Mouse (Mus musculus): ENCODE data around the gene Anxa6.
A peak's percentile ranks its signal among the peaks of the same experiment; 100 is the strongest.

Gene Anxa6

GRCm38 (mm10) chr11:55031211-55031990 lies 1.8 kb downstream of the Anxa6 start:
- peak; percentile 69 for DNase-seq (ENCODE audit: low read depth, low spot score)

- no peak for DNase-seq (ENCODE audit: low read depth, low spot score)
Observed at GRCm38 (mm10) chr11:55028509-55028908, 4.7 kb downstream of the Anxa6 start.

GRCm38 (mm10) chr11:55027204-55027855 lies 5.9 kb downstream of the Anxa6 start:
- no peak for DNase-seq (ENCODE audit: low read depth, low spot score)

GRCm38 (mm10) chr11:55025896-55026295 lies 7.3 kb downstream of the Anxa6 start:
- peak; percentile 31 for DNase-seq (ENCODE audit: low read depth, low spot score)

GRCm38 (mm10) chr11:55023583-55023982 lies 9.7 kb downstream of the Anxa6 start:
- no peak for DNase-seq (ENCODE audit: low read depth, low spot score)

GRCm38 (mm10) chr11:55023049-55023564 lies 10.1 kb downstream of the Anxa6 start:
- peak; percentile 97 for DNase-seq (ENCODE audit: low read depth, low spot score)

- no peak for DNase-seq (ENCODE audit: low read depth, low spot score)
Observed at GRCm38 (mm10) chr11:55022508-55022907, 10.7 kb downstream of the Anxa6 start.

GRCm38 (mm10) chr11:55021859-55022258 lies 11.4 kb downstream of the Anxa6 start:
- no peak for DNase-seq (ENCODE audit: low read depth, low spot score)

- DNase-seq (ENCODE audit: low read depth, low spot score) = no peak
Observed at GRCm38 (mm10) chr11:55021458-55021857, 11.8 kb downstream of the Anxa6 start.

GRCm38 (mm10) chr11:55019711-55020110 lies 13.5 kb downstream of the Anxa6 start:
- DNase-seq (ENCODE audit: low read depth, low spot score) = no peak

- DNase-seq (ENCODE audit: low read depth, low spot score) = no peak
Observed at GRCm38 (mm10) chr11:55018034-55018433, 15.2 kb downstream of the Anxa6 start.

- no peak for DNase-seq (ENCODE audit: low read depth, low spot score)
Observed at GRCm38 (mm10) chr11:55017201-55017600, 16.0 kb downstream of the Anxa6 start.

GRCm38 (mm10) chr11:55016758-55017157 lies 16.5 kb downstream of the Anxa6 start:
- DNase-seq (ENCODE audit: low read depth, low spot score) = no peak

- no peak for DNase-seq (ENCODE audit: low read depth, low spot score)
Observed at GRCm38 (mm10) chr11:55015831-55016241, 17.4 kb downstream of the Anxa6 start.

GRCm38 (mm10) chr11:55015264-55015663 lies 18.0 kb downstream of the Anxa6 start:
- DNase-seq (ENCODE audit: low read depth, low spot score) = no peak

GRCm38 (mm10) chr11:55013802-55014201 lies 19.4 kb downstream of the Anxa6 start:
- DNase-seq (ENCODE audit: low read depth, low spot score) = no peak

- no peak for DNase-seq (ENCODE audit: low read depth, low spot score)
Observed at GRCm38 (mm10) chr11:55012551-55013521, 20.4 kb downstream of the Anxa6 start.

GRCm38 (mm10) chr11:55011440-55011839 lies 21.8 kb downstream of the Anxa6 start:
- peak; percentile 35 for DNase-seq (ENCODE audit: low read depth, low spot score)

- DNase-seq (ENCODE audit: low read depth, low spot score) = no peak
Observed at GRCm38 (mm10) chr11:55008230-55008629, 25.0 kb downstream of the Anxa6 start.

- DNase-seq (ENCODE audit: low read depth, low spot score) = no peak
Observed at GRCm38 (mm10) chr11:55005684-55006083, 27.6 kb downstream of the Anxa6 start.

- no peak for DNase-seq (ENCODE audit: low read depth, low spot score)
Observed at GRCm38 (mm10) chr11:55004970-55005502, 28.2 kb downstream of the Anxa6 start.

Data from CD4-positive, CD25-positive, alpha-beta regulatory T cell, adult 2 months (primary cell).